Mouse (Mus musculus) adrenal gland, adult 18-20 months (tissue): ENCODE results near the gene Dlgap4. TPM values are rescaled to one million over a fixed set of nuclear protein-coding genes. Genes with fewer than 3 reads are reported as not detected.

ENCODE experiments used
- DNase-seq, 2 experiments: peaks; one replicate each; pipeline ENCODE4 v3.0.0; 2021 to 2022; ENCODE audit warnings: low spot score in 2 of 2
- long read RNA-seq, 2 experiments: library from polyadenylated mRNA; stranded (forward); transcript quantifications; one replicate each; pipeline ENCODE4 v2.0.0; 2021
- total RNA-seq, 2 experiments: library from RNA; stranded (reverse); gene quantifications; 1 replicate in 1 of 2; 2 replicates in 1 of 2; pipeline ENCODE4 v1.2.3; 2021

Dlgap4 gene
- total RNA-seq: 10 to 100 TPM; 43.2 to 60.8 TPM
- long read RNA-seq, experiment 1, full-length matches to known transcripts: 21 of 41 reads
- long read RNA-seq, experiment 1, partial matches to known transcripts: 12 of 41 reads
- long read RNA-seq, experiment 1, other reads (novel, unspliced or antisense): 8 of 41 reads
- long read RNA-seq, experiment 2, full-length matches to known transcripts: 13 of 34 reads
- long read RNA-seq, experiment 2, partial matches to known transcripts: 12 of 34 reads
- long read RNA-seq, experiment 2, other reads (novel, unspliced or antisense): 9 of 34 reads

GRCm38 (mm10) chr2:156613541-156614257, at the start of gene Dlgap4:
TSS of gene Dlgap4 (plus strand) at chr2:156613705.
- peak; percentile 31 to 47 for DNase-seq

GRCm38 (mm10) chr2:156566512-156566911, 47.0 kb upstream of the Dlgap4 start:
- DNase-seq: no peak

GRCm38 (mm10) chr2:156568647-156569046, 44.9 kb upstream of the Dlgap4 start:
- DNase-seq: no peak

- no peak for DNase-seq
Measured at GRCm38 (mm10) chr2:156569261-156569660, 44.2 kb upstream of the Dlgap4 start.

- no peak for DNase-seq
Measured at GRCm38 (mm10) chr2:156571521-156571920, 42.0 kb upstream of the Dlgap4 start.

- DNase-seq: no peak
Measured at GRCm38 (mm10) chr2:156576850-156577587, 36.5 kb upstream of the Dlgap4 start.

- DNase-seq: peak in 1 of 2 experiments; percentile 9
Measured at GRCm38 (mm10) chr2:156580507-156580906, 33.0 kb upstream of the Dlgap4 start.

GRCm38 (mm10) chr2:156581244-156581643, 32.3 kb upstream of the Dlgap4 start:
- peak in 1 of 2 experiments; percentile 13 for DNase-seq

GRCm38 (mm10) chr2:156582887-156583286, 30.6 kb upstream of the Dlgap4 start:
- no peak for DNase-seq

GRCm38 (mm10) chr2:156584154-156584796, 29.2 kb upstream of the Dlgap4 start:
- DNase-seq: no peak

- DNase-seq: no peak
Measured at GRCm38 (mm10) chr2:156584797-156585471, 28.6 kb upstream of the Dlgap4 start.

GRCm38 (mm10) chr2:156589481-156589880, 24.0 kb upstream of the Dlgap4 start:
- DNase-seq: no peak

GRCm38 (mm10) chr2:156594987-156595490, 18.5 kb upstream of the Dlgap4 start:
- DNase-seq: no peak

GRCm38 (mm10) chr2:156602581-156602980, 10.9 kb upstream of the Dlgap4 start:
- DNase-seq: no peak

GRCm38 (mm10) chr2:156603671-156604070, 9.8 kb upstream of the Dlgap4 start:
- no peak for DNase-seq

- no peak for DNase-seq
Measured at GRCm38 (mm10) chr2:156605144-156605543, 8.4 kb upstream of the Dlgap4 start.

- DNase-seq: no peak
Measured at GRCm38 (mm10) chr2:156605971-156606370, 7.5 kb upstream of the Dlgap4 start.

GRCm38 (mm10) chr2:156613081-156613540, 394 bp upstream of the Dlgap4 start:
- DNase-seq: peak; percentile 61 to 65

- DNase-seq: peak; percentile 29 to 33
Measured at GRCm38 (mm10) chr2:156614258-156614556, 702 bp downstream of the Dlgap4 start.
